Mouse (Mus musculus): ENCODE results near the gene Ube2c.

The Ube2c gene

DNA sequence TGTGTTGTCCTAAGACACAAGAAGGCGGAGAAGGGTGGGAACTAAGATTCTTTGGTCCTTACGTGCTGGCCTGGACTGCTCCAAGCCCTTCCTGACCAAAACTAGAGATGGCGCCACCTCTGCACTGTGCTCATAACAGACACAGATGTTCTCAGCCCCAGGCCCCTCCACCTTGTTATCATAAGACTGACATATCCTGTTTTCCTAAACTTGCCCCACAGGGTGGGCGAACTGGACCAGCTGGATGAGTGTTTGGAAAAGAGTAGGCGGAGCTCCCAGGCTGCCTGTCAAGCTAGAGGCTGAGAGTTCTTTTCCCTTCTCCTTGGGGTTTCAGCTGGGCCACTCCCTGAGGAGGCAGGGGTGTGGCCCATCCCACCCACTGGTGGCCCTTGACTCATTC lies 48.0 kb downstream of the Ube2c start:
- DNase-seq (ENCODE audit: low read depth in 1 of 2, low spot score in 2 of 2): no peak

DNA sequence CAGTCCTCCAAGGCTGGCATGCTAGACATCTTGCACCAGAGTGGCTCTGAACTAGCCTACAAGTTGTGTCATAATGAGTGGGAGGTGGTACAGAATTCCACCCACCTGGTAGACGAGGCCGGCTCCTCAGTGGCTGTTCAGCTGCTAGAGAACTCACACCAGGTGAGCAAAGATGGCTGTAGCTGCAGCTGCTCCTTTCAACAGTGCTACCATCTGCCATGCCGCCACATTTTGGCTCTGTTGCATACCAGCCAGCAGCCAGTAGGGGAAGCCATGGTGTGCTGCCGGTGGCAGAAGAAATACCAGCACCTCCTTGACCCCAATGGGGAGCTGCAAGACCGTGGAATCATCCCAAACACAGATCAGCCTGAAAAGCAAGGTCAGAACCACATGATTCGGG lies 51.4 kb downstream of the Ube2c start:
- no peak for DNase-seq (ENCODE audit: low read depth in 1 of 2, low spot score in 2 of 2)

GRCm38 (mm10) chr2:164822636-164823165 lies 53.0 kb downstream of the Ube2c start, which contains the start of gene Zswim1:
Gene Zswim1 (plus strand): TSS chr2:164822686.
- DNase-seq (ENCODE audit: low read depth in 1 of 2, low spot score in 2 of 2): peak; percentile 97 to 98

- DNase-seq (ENCODE audit: low read depth in 1 of 2, low spot score in 2 of 2): no peak
Measured at GRCm38 (mm10) chr2:164823181-164823585, 53.5 kb downstream of the Ube2c start.

DNA sequence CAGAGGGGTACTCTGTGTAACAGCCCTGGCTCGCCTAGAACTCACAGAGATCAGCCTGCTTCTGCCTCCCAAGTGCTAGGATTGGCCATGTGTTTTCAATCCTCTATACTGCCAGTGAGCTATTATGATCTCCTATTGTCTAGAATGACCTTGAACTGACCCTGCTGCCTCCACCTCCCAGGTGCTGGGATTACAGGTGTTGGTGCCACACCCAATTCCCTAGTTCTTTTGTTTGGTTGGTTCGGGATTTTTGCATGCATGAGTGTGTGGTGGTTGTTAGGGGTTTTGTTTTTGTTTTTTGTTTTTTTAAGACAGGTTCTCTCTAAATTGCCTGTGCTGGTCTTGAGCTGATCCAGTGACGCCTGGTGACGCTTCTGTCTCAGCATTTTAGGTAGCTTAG lies 54.3 kb downstream of the Ube2c start:
- no peak for DNase-seq (ENCODE audit: low read depth in 1 of 2, low spot score in 2 of 2)

DNA sequence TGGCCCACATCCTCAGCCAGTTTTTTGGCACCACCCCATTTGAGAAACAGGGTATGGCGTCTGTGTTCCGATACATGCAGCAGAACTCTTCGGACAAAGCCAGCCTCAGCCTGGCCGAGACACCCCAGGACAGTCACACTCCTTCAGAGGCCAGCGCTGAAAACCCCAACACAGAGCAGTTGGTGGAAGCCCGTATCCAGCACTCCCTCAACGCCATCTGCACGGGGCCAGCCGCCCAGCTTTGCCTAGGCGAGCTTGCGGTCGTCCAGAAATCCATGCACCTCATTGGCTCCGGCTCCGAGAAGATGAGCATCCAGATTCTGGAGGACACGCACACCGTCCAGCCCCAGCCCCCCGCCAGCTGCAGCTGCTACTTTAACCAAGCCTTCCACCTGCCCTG lies 55.8 kb downstream of the Ube2c start:
- DNase-seq (ENCODE audit: low read depth in 1 of 2, low spot score in 2 of 2): no peak

DNA sequence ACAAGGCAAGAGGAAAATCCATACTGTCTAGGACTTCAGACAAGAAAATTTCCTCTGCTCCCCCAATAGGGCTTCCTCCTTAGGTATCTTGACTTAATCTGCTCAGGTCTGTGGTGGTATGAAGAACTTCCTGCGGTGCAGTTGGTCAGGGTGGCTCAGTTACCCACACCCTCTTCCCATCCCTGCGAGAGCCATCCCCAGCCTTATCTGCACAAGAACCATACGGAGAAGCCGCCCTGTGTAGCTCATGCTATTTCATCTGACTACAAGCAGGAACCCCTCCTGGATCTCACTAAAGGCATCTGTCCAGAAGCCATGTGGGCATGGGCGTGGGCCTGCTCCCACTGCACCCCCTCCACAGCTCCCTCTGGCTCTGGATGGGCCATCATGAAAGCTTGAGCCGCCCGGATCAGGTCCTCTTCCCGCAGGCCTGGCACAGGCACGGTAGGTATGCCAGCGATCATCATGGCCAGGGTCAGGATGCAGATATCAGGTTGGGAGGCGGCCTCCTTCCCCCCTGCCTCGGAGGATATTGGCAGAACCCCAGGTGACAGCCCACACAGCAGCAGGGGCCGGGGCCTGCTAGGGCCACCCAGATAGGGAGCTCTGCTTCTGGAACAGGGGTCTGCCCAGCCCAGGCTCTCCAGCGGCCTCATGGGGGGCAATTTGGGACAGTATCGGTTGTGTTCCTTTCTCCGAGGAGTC lies 57.6 kb downstream of the Ube2c start:
- DNase-seq (ENCODE audit: low read depth in 1 of 2, low spot score in 2 of 2): no peak
